ENCODE assay signal across 8 mouse cellular contexts in genomic region chr5:27841701-27842295, GRCm38 (mm10). TPM values are rescaled to one million over a fixed set of nuclear protein-coding genes. Genes with fewer than 3 reads are reported as not detected.
DNase-seq lines count a peak whose midpoint lies in the region; ATAC-seq and TF ChIP-seq lines count a peak whose summit lies in the region.

Gene Htr5a, plus strand, starts transcription at chr5:27842149.

- H3K9me3 ChIP-seq in lung, postnatal 0 days (ENCODE audit: low read length): no peaks in the 10 kb centered on the region

- H3K27ac ChIP-seq in lung, postnatal 0 days (ENCODE audit: low read length): no peak within 1 kb of the TSS

- TF ChIP-seq CTCF in lung, postnatal 0 days (IDR thresholded peaks at IDR 0.05): no peak
- no peak for TF ChIP-seq CTCF in lung, adult 2 months (IDR thresholded peaks at IDR 0.05; ENCODE audit: insufficient read depth, low read length)

- no peak within 1 kb of the TSS for H3K9ac ChIP-seq in lung, postnatal 0 days (replicated peaks; ENCODE audit: low read depth)

- 0 out of 2 replicates have a peak, but pooled peaks cover 3% of the 10 kb centered on the region for H3K27me3 ChIP-seq in lung, postnatal 0 days (replicated peaks; ENCODE audit: insufficient read depth, low read length)

- WGBS in lung, postnatal 0 days: 8% methylated on average over 24 of the region's 25 CpGs
- 7% methylated on average over 25 of the region's 25 CpGs for WGBS in lung, adult 2 months

- no peak for TF ChIP-seq POLR2A in lung, adult 2 months (IDR thresholded peaks at IDR 0.05; ENCODE audit: borderline replicate concordance, extremely low read depth, low read depth, low read length)

- H3K4me2 ChIP-seq in lung, postnatal 0 days (replicated peaks; ENCODE audit: low read depth, low read length): no peak within 1 kb of the TSS

- no peaks in the 10 kb centered on the region for H3K36me3 ChIP-seq in lung, postnatal 0 days (ENCODE audit: insufficient read depth, low read length)

- no peaks in the 10 kb centered on the region for H3K4me1 ChIP-seq in lung, postnatal 0 days (ENCODE audit: insufficient read depth, low read depth, low read length)
- H3K4me1 ChIP-seq in lung, adult 2 months (ENCODE audit: control insufficient read depth, insufficient read depth, low read length): no peaks in the 10 kb centered on the region

- TF ChIP-seq EP300 in lung, postnatal 0 days (IDR thresholded peaks at IDR 0.05): no peak

- no peak within 1 kb of the TSS for H3K4me3 ChIP-seq in lung, postnatal 0 days (ENCODE audit: low read depth, low read length)
- no peak within 1 kb of the TSS for H3K4me3 ChIP-seq in lung, adult 2 months (replicated peaks; ENCODE audit: extremely low read depth, low read depth, low read length)

- ATAC-seq in lung, postnatal 0 days: no peak

- DNase-seq in lung, postnatal 0 days (ENCODE audit: low spot score): peak; percentile 34
- no peak for DNase-seq in lung, adult 2 months
- peak; percentile 81 for DNase-seq in embryo, embryonic 11 days
- peak; percentile 27 for DNase-seq in heart, postnatal 4 days
- DNase-seq in layer of hippocampus, postnatal 36 days: peak; percentile 50 to 57
- DNase-seq in neural tube, embryonic 10.5 days (ENCODE audit: extremely low spot score, low spot score): peak; percentile 52
- DNase-seq in MN1 (ENCODE audit: low spot score): no peak
- DNase-seq in T-cell, adult 2 months (ENCODE audit: low spot score): no peak

RNA-seq across cellular contexts. Expression of gene Htr5a, which starts in this region (rescaled TPM):
- not detected in 2 replicates for polyA plus RNA-seq in lung, postnatal 0 days (2015; fragmentation: Nextera tagmentation; extraction: Ambion mirVana)
- polyA plus RNA-seq in lung, adult 2 months (2012; rRNA removed): not detected in 2 replicates
- not detected for total RNA-seq in heart, postnatal 4 days (2021)
- 1 to 10 TPM; 7.2 to 7.9 TPM for total RNA-seq in layer of hippocampus, postnatal 36 days (2021)

Comparison
In these comparisons a context has a peak if more than half of its experiments do, and no peak if none do; other contexts are left out.
1. RNA of gene Htr5a (total RNA-seq): 7.2 to 7.9 TPM in layer of hippocampus, postnatal 36 days; not detected in heart, postnatal 4 days; every median in the first group is over 4 times any median in the second.
2. Peak in DNase-seq in lung, postnatal 0 days; RNA of the gene not detected or under 1 TPM.
3. Peak in DNase-seq in heart, postnatal 4 days; RNA of the gene not detected or under 1 TPM.
4. DNase-seq: peak in embryo, embryonic 11 days (single experiment), layer of hippocampus, postnatal 36 days (2 of 2) and neural tube, embryonic 10.5 days (single experiment); none in lung, adult 2 months (single experiment), MN1 (single experiment) and T-cell, adult 2 months (single experiment).